Mouse (Mus musculus): Measurements from ENCODE around the gene Krtap5-5.
"Not testable (repeated sequence)": the region's sequence is repeated elsewhere in the genome, so short reads cannot be mapped to it uniquely, and the experiment has no call there.

The Krtap5-5 gene

GRCm38 (mm10) chr7:142229871-142230270 is at the start of gene Krtap5-5:
TSS of gene Krtap5-5 (minus strand) at chr7:142229971.
- not testable (repeated sequence) for DNase-seq (ENCODE audit: low spot score)

- not testable (repeated sequence) for DNase-seq (ENCODE audit: low spot score)
Measured at GRCm38 (mm10) chr7:142279291-142279690, 49.5 kb upstream of the Krtap5-5 start.

GRCm38 (mm10) chr7:142278183-142278582 is 48.4 kb upstream of the Krtap5-5 start:
- peak; percentile 59 for DNase-seq (ENCODE audit: low spot score)

GRCm38 (mm10) chr7:142274263-142274662 is 44.5 kb upstream of the Krtap5-5 start, which contains the start of gene Gm4559:
TSS of gene Gm4559 (minus strand) at chr7:142274363.
- not testable (repeated sequence) for DNase-seq (ENCODE audit: low spot score)

- DNase-seq (ENCODE audit: low spot score) = not testable (repeated sequence)
Measured at GRCm38 (mm10) chr7:142258254-142258653, 28.5 kb upstream of the Krtap5-5 start, which contains the start of gene Gm2431. TSS of gene Gm2431 (minus strand) at chr7:142258354.

- peak; percentile 16 for DNase-seq (ENCODE audit: low spot score)
Measured at GRCm38 (mm10) chr7:142255517-142255916, 25.7 kb upstream of the Krtap5-5 start.

GRCm38 (mm10) chr7:142249824-142250223 is 20.1 kb upstream of the Krtap5-5 start:
- DNase-seq (ENCODE audit: low spot score) = peak; percentile 17

GRCm38 (mm10) chr7:142240978-142241377 is 11.2 kb upstream of the Krtap5-5 start, which contains the start of gene Gm40460:
TSS of gene Gm40460 (minus strand) at chr7:142241078.
- no peak for DNase-seq (ENCODE audit: low spot score)

GRCm38 (mm10) chr7:142231540-142231939 is 1.8 kb upstream of the Krtap5-5 start:
- DNase-seq (ENCODE audit: low spot score) = no peak

- no peak for DNase-seq (ENCODE audit: low spot score)
Measured at GRCm38 (mm10) chr7:142224518-142224917, 5.3 kb downstream of the Krtap5-5 start.

GRCm38 (mm10) chr7:142212136-142212535 is 17.6 kb downstream of the Krtap5-5 start:
- not testable (repeated sequence) for DNase-seq (ENCODE audit: low spot score)

- no peak for DNase-seq (ENCODE audit: low spot score)
Measured at GRCm38 (mm10) chr7:142211559-142211958, 18.2 kb downstream of the Krtap5-5 start, which contains the start of gene Gm7579. TSS of gene Gm7579 (plus strand) at chr7:142211859.

GRCm38 (mm10) chr7:142206891-142207290 is 22.9 kb downstream of the Krtap5-5 start:
- DNase-seq (ENCODE audit: low spot score) = not testable (repeated sequence)

GRCm38 (mm10) chr7:142205488-142205887 is 24.3 kb downstream of the Krtap5-5 start:
- DNase-seq (ENCODE audit: low spot score) = no peak

GRCm38 (mm10) chr7:142201064-142201463 is 28.7 kb downstream of the Krtap5-5 start, which contains the start of gene Krtap5-3:
TSS of gene Krtap5-3 (plus strand) at chr7:142201364.
- no peak for DNase-seq (ENCODE audit: low spot score)

- DNase-seq (ENCODE audit: low spot score) = no peak
Measured at GRCm38 (mm10) chr7:142198748-142199147, 31.0 kb downstream of the Krtap5-5 start.

- no peak for DNase-seq (ENCODE audit: low spot score)
Measured at GRCm38 (mm10) chr7:142190289-142190688, 39.5 kb downstream of the Krtap5-5 start, which contains the start of gene Gm10153. TSS of gene Gm10153 (minus strand) at chr7:142190389.

- no peak for DNase-seq (ENCODE audit: low spot score)
Measured at GRCm38 (mm10) chr7:142188156-142188555, 41.6 kb downstream of the Krtap5-5 start.

GRCm38 (mm10) chr7:142181021-142181420 is 48.8 kb downstream of the Krtap5-5 start:
- DNase-seq (ENCODE audit: low spot score) = no peak
